Mouse (Mus musculus) MEL (cell line): ENCODE measurements at regions not wholly inside any gene's neighbourhood (a gene's known extent, or its start where the extent isn't known, plus 50 kb on each side); places are given as distances from the start of the nearest gene placed in this dataset.

Experiments used
- DNase-seq: peaks from one replicate; pipeline ENCODE4 v3.0.0; 2011; ENCODE audit warnings: low read depth, low spot score
- H3K27ac ChIP-seq: 2 replicates; pipeline ENCODE4 v1.5.1; 2012; ENCODE audit warnings: low read depth, mild to moderate bottlenecking, control low read depth, low read length, moderate library complexity; ENCODE audit not compliant: control insufficient read depth
- H3K27me3 ChIP-seq, 2 experiments: fragments of 150-350 bp in 1 of 2; sonication (generic) in 1 of 2; 2 replicates each; pipeline ENCODE4 v1.6.1; 2012; ENCODE audit warnings: low read length in 2 of 2, mild to moderate bottlenecking in 2 of 2, improper control_type of control experiment in 1 of 2, moderate library complexity in 1 of 2; ENCODE audit not compliant: insufficient read depth in 2 of 2, control insufficient read depth in 1 of 2
- H3K36me3 ChIP-seq, 2 experiments: 2 replicates each; pipeline ENCODE4 v1.6.1; 2012 to 2014; ENCODE audit warnings: low read length in 2 of 2, improper control_type of control experiment in 1 of 2, inconsistent platforms in 1 of 2, mild to moderate bottlenecking in 1 of 2; ENCODE audit not compliant: insufficient read depth in 2 of 2, control insufficient read depth in 1 of 2
- H3K4me1 ChIP-seq, 2 experiments: fragments of 150-350 bp in 1 of 2; sonication (generic) in 1 of 2; 2 replicates each; pipeline ENCODE4 v1.6.1; 2012; ENCODE audit warnings: low read length in 2 of 2, improper control_type of control experiment in 1 of 2, mild to moderate bottlenecking in 1 of 2; ENCODE audit not compliant: insufficient read depth in 2 of 2, control insufficient read depth in 1 of 2
- H3K4me3 ChIP-seq, 2 experiments: fragments of 150-350 bp in 1 of 2; sonication (generic) in 1 of 2; 2 replicates each; pipeline ENCODE4 v1.5.1; 2012; ENCODE audit warnings: low read depth in 2 of 2, low read length in 2 of 2, mild to moderate bottlenecking in 2 of 2, moderate library complexity in 2 of 2, control low read depth in 1 of 2, improper control_type of control experiment in 1 of 2; ENCODE audit not compliant: control insufficient read depth in 1 of 2, insufficient read depth in 1 of 2
- H3K79me2 ChIP-seq: 2 replicates; pipeline ENCODE4 v1.6.1; 2012; ENCODE audit warnings: mild to moderate bottlenecking, low read length, moderate library complexity; ENCODE audit not compliant: control insufficient read depth, poor library complexity, insufficient read depth
- H3K9ac ChIP-seq: 2 replicates; pipeline ENCODE4 v1.6.1; 2012; ENCODE audit warnings: low read depth, mild to moderate bottlenecking, control low read depth, low read length, moderate library complexity; ENCODE audit not compliant: control insufficient read depth, poor library complexity, severe bottlenecking
- H3K9me3 ChIP-seq: fragments of 150-350 bp; sonication (generic); replicated peaks from 2 replicates; pipeline ENCODE4 v1.6.1; 2012; ENCODE audit warnings: mild to moderate bottlenecking, low read length, improper control_type of control experiment, moderate library complexity; ENCODE audit not compliant: insufficient read depth
- BHLHE40 ChIP-seq: IDR thresholded peaks from 2 replicates; pipeline ENCODE4 v1.6.1; 2012; ENCODE audit warnings: low read depth, mild to moderate bottlenecking, inconsistent platforms, low read length, improper control_type of control experiment, borderline replicate concordance
- CHD1 ChIP-seq: IDR thresholded peaks from 2 replicates; pipeline ENCODE4 v1.6.1; 2012; ENCODE audit warnings: low read depth, mild to moderate bottlenecking, inconsistent platforms, low read length, improper control_type of control experiment
- CTCF ChIP-seq, 3 experiments: IDR thresholded peaks in 2 of 3; conservative IDR thresholded peaks in 1 of 3; 2 replicates each; pipeline ENCODE4 v1.5.1; 2011 to 2012; ENCODE audit warnings: low read length in 3 of 3, low read depth in 2 of 3, mild to moderate bottlenecking in 2 of 3, improper control_type of control experiment in 1 of 3, inconsistent platforms in 1 of 3, mixed read lengths in 1 of 3, moderate library complexity in 1 of 3; ENCODE audit not compliant: control insufficient read depth in 1 of 3, insufficient read depth in 1 of 3, poor library complexity in 1 of 3, severe bottlenecking in 1 of 3
- ELF1 ChIP-seq: IDR thresholded peaks from 2 replicates; pipeline ENCODE4 v1.6.1; 2014; ENCODE audit warnings: low read depth, mild to moderate bottlenecking, inconsistent platforms, low read length, improper control_type of control experiment, moderate library complexity
- EP300 ChIP-seq, 2 experiments: IDR thresholded peaks; 2 replicates each; pipeline ENCODE4 v1.6.1; 2011; ENCODE audit warnings: improper control_type of control experiment in 2 of 2, low read length in 2 of 2, low read depth in 1 of 2, mild to moderate bottlenecking in 1 of 2
- ETS1 ChIP-seq: IDR thresholded peaks from 2 replicates; pipeline ENCODE4 v1.6.1; 2012; ENCODE audit warnings: low read depth, mild to moderate bottlenecking, inconsistent platforms, low read length, improper control_type of control experiment, moderate library complexity
- GABPA ChIP-seq: IDR thresholded peaks from 2 replicates; pipeline ENCODE4 v1.6.1; 2012; ENCODE audit warnings: low read depth, mild to moderate bottlenecking, inconsistent platforms, low read length, improper control_type of control experiment, moderate library complexity
- GATA1 ChIP-seq: IDR thresholded peaks from 2 replicates; pipeline ENCODE4 v1.6.1; 2011; ENCODE audit warnings: low read depth, low read length, improper control_type of control experiment
- HCFC1 ChIP-seq: IDR thresholded peaks from 2 replicates; pipeline ENCODE4 v1.6.1; 2012; ENCODE audit warnings: low read depth, mild to moderate bottlenecking, inconsistent platforms, low read length, improper control_type of control experiment, moderate library complexity
- JUND ChIP-seq: IDR thresholded peaks from 2 replicates; pipeline ENCODE4 v1.6.1; 2011; ENCODE audit warnings: low read depth, mild to moderate bottlenecking, improper control_type of control experiment, low read length
- KAT2A ChIP-seq: conservative IDR thresholded peaks from 2 replicates; pipeline ENCODE4 v1.6.1; 2012; ENCODE audit warnings: low read depth, low read length, improper control_type of control experiment, inconsistent platforms
- MAX ChIP-seq: IDR thresholded peaks from 2 replicates; pipeline ENCODE4 v1.6.1; 2011; ENCODE audit warnings: low read length, improper control_type of control experiment
- MAZ ChIP-seq: IDR thresholded peaks from 2 replicates; pipeline ENCODE4 v1.6.1; 2012; ENCODE audit warnings: low read depth, mild to moderate bottlenecking, inconsistent platforms, low read length, improper control_type of control experiment
- MEF2A ChIP-seq: IDR thresholded peaks from 2 replicates; pipeline ENCODE4 v1.6.1; 2014; ENCODE audit warnings: low read depth, mild to moderate bottlenecking, inconsistent platforms, low read length, improper control_type of control experiment; ENCODE audit not compliant: poor library complexity, insufficient replicate concordance, severe bottlenecking; ENCODE audit errors: extremely low read depth
- MXI1 ChIP-seq: IDR thresholded peaks from 2 replicates; pipeline ENCODE4 v1.6.1; 2011; ENCODE audit warnings: mild to moderate bottlenecking, low read depth, low read length, improper control_type of control experiment
- MYB ChIP-seq: IDR thresholded peaks from 2 replicates; pipeline ENCODE4 v1.6.1; 2011; ENCODE audit warnings: mild to moderate bottlenecking, low read depth, low read length, improper control_type of control experiment
- NELFE ChIP-seq: IDR thresholded peaks from 2 replicates; pipeline ENCODE4 v1.6.1; 2011; ENCODE audit warnings: low read depth, low read length, improper control_type of control experiment
- NRF1 ChIP-seq: IDR thresholded peaks from 2 replicates; pipeline ENCODE4 v1.6.1; 2014; ENCODE audit warnings: low read depth, mild to moderate bottlenecking, inconsistent platforms, low read length, improper control_type of control experiment, moderate library complexity; ENCODE audit not compliant: poor library complexity, insufficient read depth, severe bottlenecking
- POLR2A ChIP-seq, 2 experiments: IDR thresholded peaks; 2 replicates each; pipeline ENCODE4 v1.6.1; 2011 to 2012; ENCODE audit warnings: low read length in 2 of 2, mild to moderate bottlenecking in 2 of 2, control low read depth in 1 of 2, improper control_type of control experiment in 1 of 2, low read depth in 1 of 2, moderate library complexity in 1 of 2; ENCODE audit not compliant: control insufficient read depth in 1 of 2, insufficient read depth in 1 of 2, poor library complexity in 1 of 2
- POLR2AphosphoS2 ChIP-seq: IDR thresholded peaks from 2 replicates; pipeline ENCODE4 v1.6.1; 2011; ENCODE audit warnings: low read length, improper control_type of control experiment
- POLR2AphosphoS5 ChIP-seq: IDR thresholded peaks from 2 replicates; pipeline ENCODE4 v1.6.1; 2012; ENCODE audit warnings: low read depth, borderline replicate concordance, mild to moderate bottlenecking, inconsistent platforms, low read length, moderate library complexity, mixed read lengths
- RAD21 ChIP-seq: IDR thresholded peaks from 2 replicates; pipeline ENCODE4 v1.6.1; 2011; ENCODE audit warnings: mild to moderate bottlenecking, low read depth, low read length, improper control_type of control experiment
- RCOR1 ChIP-seq: IDR thresholded peaks from 2 replicates; pipeline ENCODE4 v1.6.1; 2012; ENCODE audit warnings: low read depth, mild to moderate bottlenecking, inconsistent platforms, low read length, improper control_type of control experiment
- SIN3A ChIP-seq: IDR thresholded peaks from 2 replicates; pipeline ENCODE4 v1.6.1; 2012; ENCODE audit warnings: low read length, improper control_type of control experiment, inconsistent platforms
- SMC3 ChIP-seq: IDR thresholded peaks from 2 replicates; pipeline ENCODE4 v1.6.1; 2011; ENCODE audit warnings: low read depth, low read length, improper control_type of control experiment
- TAL1 ChIP-seq: IDR thresholded peaks from 2 replicates; pipeline ENCODE4 v1.6.1; 2012; ENCODE audit warnings: mild to moderate bottlenecking, inconsistent platforms, low read length, moderate library complexity, mixed read lengths
- TBP ChIP-seq: IDR thresholded peaks from 2 replicates; pipeline ENCODE4 v1.8.0; 2011; ENCODE audit warnings: low read depth, low read length, improper control_type of control experiment
- TCF12 ChIP-seq: IDR thresholded peaks from 2 replicates; pipeline ENCODE4 v1.6.1; 2014; ENCODE audit warnings: low read depth, mild to moderate bottlenecking, inconsistent platforms, low read length, improper control_type of control experiment, moderate library complexity
- UBTF ChIP-seq: IDR thresholded peaks from 2 replicates; pipeline ENCODE4 v1.6.1; 2012; ENCODE audit warnings: low read depth, mild to moderate bottlenecking, inconsistent platforms, low read length, improper control_type of control experiment, moderate library complexity, borderline replicate concordance; ENCODE audit not compliant: insufficient read depth
- USF1 ChIP-seq: IDR thresholded peaks from 2 replicates; pipeline ENCODE4 v1.6.1; 2014; ENCODE audit warnings: low read depth, mild to moderate bottlenecking, inconsistent platforms, low read length, improper control_type of control experiment, moderate library complexity
- USF2 ChIP-seq, 2 experiments: IDR thresholded peaks; 2 replicates each; pipeline ENCODE4 v1.6.1; 2011 to 2012; ENCODE audit warnings: improper control_type of control experiment in 2 of 2, low read length in 2 of 2, borderline replicate concordance in 1 of 2, inconsistent platforms in 1 of 2, low read depth in 1 of 2, mild to moderate bottlenecking in 1 of 2; ENCODE audit not compliant: insufficient read depth in 1 of 2
- ZC3H11A ChIP-seq: IDR thresholded peaks from 2 replicates; pipeline ENCODE4 v1.6.1; 2012; ENCODE audit warnings: low read depth, mild to moderate bottlenecking, inconsistent platforms, low read length, improper control_type of control experiment
- ZKSCAN1 ChIP-seq: IDR thresholded peaks from 2 replicates; pipeline ENCODE4 v1.6.1; 2012; ENCODE audit warnings: low read depth, mild to moderate bottlenecking, inconsistent platforms, low read length, improper control_type of control experiment, moderate library complexity
- ZMIZ1 ChIP-seq: IDR thresholded peaks from 2 replicates; pipeline ENCODE4 v1.6.1; 2012; ENCODE audit warnings: low read depth, mild to moderate bottlenecking, inconsistent platforms, low read length, improper control_type of control experiment, moderate library complexity
- ZNF384 ChIP-seq: IDR thresholded peaks from 2 replicates; pipeline ENCODE4 v1.6.1; 2012; ENCODE audit warnings: low read depth, mild to moderate bottlenecking, inconsistent platforms, low read length, improper control_type of control experiment

DNA sequence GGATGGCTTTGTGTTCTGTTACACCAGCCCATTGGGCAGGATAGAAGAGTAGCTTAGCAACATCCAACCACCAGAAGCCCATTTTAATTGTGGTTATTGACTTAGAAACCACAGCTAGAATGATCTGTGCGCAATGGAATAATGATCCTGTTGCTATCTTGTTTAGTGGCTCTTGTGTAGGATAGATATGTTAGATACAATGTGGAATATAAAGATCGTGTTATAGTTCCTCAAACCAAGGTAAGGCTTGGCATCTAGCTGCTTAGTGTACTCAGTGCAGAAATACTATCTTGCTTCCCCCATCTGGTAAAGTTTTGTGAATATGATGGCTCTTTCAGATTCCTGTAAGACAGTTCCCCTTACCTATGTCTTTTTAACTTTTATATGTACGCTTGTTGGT lies 230.4 kb downstream of the Wdr20rt start:
- H3K4me3 ChIP-seq, result no peak overlapping the region
- peaks cover 2 to 6% of the 10 kb centered on the region in 2 experiments; a peak in 2 of 4 replicates for H3K4me1 ChIP-seq
- no peak overlapping the region for H3K9ac ChIP-seq
- peak; percentile 77 for DNase-seq
- TF ChIP-seq ZMIZ1 (no peak), HCFC1 (no peak), MEF2A (no peak), CHD1 (no peak), SIN3A (0 out of 2 replicates have a peak, but pooled peaks have one; percentile 19), SMC3 (no peak), POLR2AphosphoS5 (no peak), UBTF (no peak), USF2 (IDR thresholded peaks at IDR 0.05; ENCODE audit: borderline replicate concordance in 1 of 2, insufficient read depth in 1 of 2, low read depth in 1 of 2, low read length in 2 of 2) (no peak), JUND (no peak), EP300 (IDR thresholded peaks at IDR 0.05; ENCODE audit: low read depth in 1 of 2, low read length in 2 of 2) (peak; percentile 87), POLR2AphosphoS2 (no peak), ZKSCAN1 (no peak), TAL1 (peak; percentile 49; the same call in 1 of the 2 replicates), MYB (no peak), NELFE (no peak), GABPA (no peak), TCF12 (peak; percentile 78), GATA1 (peak; percentile 87), RAD21 (no peak), RCOR1 (peak; percentile 71), POLR2A (IDR thresholded peaks at IDR 0.05; ENCODE audit: control insufficient read depth in 1 of 2, insufficient read depth in 1 of 2, low read depth in 1 of 2, low read length in 2 of 2, poor library complexity in 1 of 2) (no peak), TBP (0 out of 2 replicates have a peak, but pooled peaks have one; percentile 18), KAT2A (no peak), USF1 (no peak), CTCF (IDR thresholded peaks at IDR 0.05 in 2 of 3, conservative IDR thresholded peaks at IDR 0.05 in 1 of 3; ENCODE audit: control insufficient read depth in 1 of 3, insufficient read depth in 1 of 3, low read depth in 2 of 3, low read length in 3 of 3, poor library complexity in 1 of 3, severe bottlenecking in 1 of 3) (no peak), BHLHE40 (no peak; the same call in 1 of the 2 replicates), NRF1 (no peak), ZNF384 (no peak), MAZ (no peak), ELF1 (no peak), MAX (no peak), ZC3H11A (no peak), ETS1 (peak; percentile 58; the same call in 1 of the 2 replicates), MXI1 (no peak)
- no peaks in the 10 kb centered on the region for H3K79me2 ChIP-seq
- H3K9me3 ChIP-seq, result no peaks in the 10 kb centered on the region
- no peaks in the 10 kb centered on the region for H3K27me3 ChIP-seq
- H3K36me3 ChIP-seq, result peaks cover 0 to 13% of the 10 kb centered on the region in 2 experiments; a peak in 2 of 4 replicates
- H3K27ac ChIP-seq, result peak overlapping the region; percentile 57
